Mouse (Mus musculus): ENCODE data around the gene Adk.

- TF ChIP-seq TAL1 (IDR thresholded peaks at IDR 0.05; ENCODE audit: low read length) (no peak), GATA1 (IDR thresholded peaks at IDR 0.05; ENCODE audit: low read length) (no peak)
Observed at GRCm38 (mm10) chr14:21418332-21418731, 366.0 kb downstream of the Adk start.

All from erythroblast, embryonic 14.5 days (primary cell).